Mouse (Mus musculus) neutrophil, adult 5-6 weeks (primary cell): ENCODE data around the gene Ern1. TPM values are rescaled to one million over a fixed set of nuclear protein-coding genes. Genes with fewer than 3 reads are reported as not detected.

Source experiments
- ATAC-seq: fragments of 151-379, 151-347 bp; 2 replicates; pipeline ENCODE4 v1.8.0; 2017; ENCODE audit warnings: mild to moderate bottlenecking, moderate TSS enrichment; ENCODE audit not compliant: insufficient number of reproducible peaks, poor library complexity, low FRiP score, severe bottlenecking; ENCODE audit errors: extremely low read depth
- total RNA-seq: library from RNA; stranded (forward); fragments of 200-1000 nt; gene quantifications from 2 replicates; pipeline ENCODE4 v1.2.3, GENCODE M21; 2017

The Ern1 gene
- total RNA-seq: 18.6 and 23.6 TPM in 2 replicates

DNA sequence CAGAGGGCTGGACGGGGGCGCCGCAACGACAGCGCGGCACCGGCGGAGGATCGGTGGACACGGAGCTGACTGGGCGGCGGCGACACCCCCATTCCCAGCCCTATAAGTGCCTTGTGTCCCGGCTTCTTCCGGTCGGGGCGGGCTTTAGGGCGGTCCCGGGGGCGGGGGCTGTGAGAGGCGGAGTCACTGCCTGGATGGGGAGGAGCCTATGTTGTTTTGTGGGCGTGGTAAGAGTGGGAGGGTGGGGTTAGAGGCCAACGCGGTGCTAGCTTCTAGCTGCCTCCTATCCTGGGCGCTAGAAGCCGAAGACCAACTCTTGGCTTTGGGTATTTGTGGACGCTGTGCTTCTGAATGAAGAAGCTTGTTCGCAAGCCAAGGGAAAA, at the start of gene Ern1:
Ern1 (minus strand) TSS at position 120 of the 383 bp plus-strand sequence.
- peak; percentile 97 for ATAC-seq

DNA sequence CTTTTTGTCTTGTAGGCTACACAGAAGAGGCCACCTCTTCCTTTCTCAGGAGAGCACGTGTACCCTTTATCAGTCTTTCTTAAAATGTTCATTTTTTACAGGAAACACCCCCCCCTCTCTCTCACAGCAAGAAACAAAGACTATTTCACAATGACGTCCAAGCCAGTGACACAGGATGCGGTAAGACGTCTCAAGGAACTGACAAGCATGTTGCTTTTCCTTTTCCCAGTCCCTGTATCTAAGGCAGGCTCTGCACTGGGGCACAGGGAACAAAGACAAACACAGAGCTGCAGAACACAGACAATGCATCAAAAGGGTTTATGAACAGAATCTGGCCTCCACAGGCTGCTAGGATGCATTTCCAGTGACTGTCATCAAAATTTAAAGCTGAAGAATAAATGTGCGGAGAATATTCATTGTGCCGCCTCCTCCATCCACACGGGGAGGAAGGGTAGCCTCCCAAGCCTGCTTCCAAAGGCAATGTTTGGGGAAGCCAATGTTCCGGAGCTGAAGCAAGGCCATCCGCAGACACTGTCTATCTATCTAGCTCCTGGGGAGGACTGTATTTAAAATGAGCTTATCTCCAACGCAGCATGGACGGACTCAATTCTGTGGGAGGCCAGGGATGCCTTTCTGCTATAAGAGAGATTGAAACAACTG, 48.7 kb upstream of the Ern1 start:
- ATAC-seq: peak; percentile 48

DNA sequence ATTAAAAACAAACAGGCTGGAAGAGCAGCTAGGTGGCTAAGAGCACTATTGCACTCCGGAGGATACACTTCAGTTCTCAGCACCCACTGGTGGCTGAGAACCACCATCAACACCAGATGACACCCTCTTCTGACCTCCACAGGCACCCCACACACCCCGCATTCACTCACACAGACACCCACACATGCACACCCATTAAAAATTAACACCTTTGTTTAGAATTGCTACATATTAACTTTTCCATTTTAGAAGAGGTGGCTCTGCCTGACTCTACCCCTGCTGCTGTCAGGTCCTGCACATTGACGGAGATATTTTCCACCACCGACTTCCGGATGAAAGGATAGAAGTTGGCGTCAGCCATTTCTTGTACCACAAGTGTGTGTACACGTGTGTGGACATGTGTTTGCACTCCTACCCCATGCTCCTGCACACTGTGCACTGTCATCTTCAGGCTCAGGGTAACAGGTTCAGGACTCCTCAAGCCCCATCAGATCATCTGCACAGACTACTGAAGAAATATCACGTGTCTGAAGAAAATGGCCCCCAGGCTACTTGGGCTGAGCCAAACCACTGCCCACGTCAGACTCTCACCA, 48.1 kb upstream of the Ern1 start:
- ATAC-seq: no peak

DNA sequence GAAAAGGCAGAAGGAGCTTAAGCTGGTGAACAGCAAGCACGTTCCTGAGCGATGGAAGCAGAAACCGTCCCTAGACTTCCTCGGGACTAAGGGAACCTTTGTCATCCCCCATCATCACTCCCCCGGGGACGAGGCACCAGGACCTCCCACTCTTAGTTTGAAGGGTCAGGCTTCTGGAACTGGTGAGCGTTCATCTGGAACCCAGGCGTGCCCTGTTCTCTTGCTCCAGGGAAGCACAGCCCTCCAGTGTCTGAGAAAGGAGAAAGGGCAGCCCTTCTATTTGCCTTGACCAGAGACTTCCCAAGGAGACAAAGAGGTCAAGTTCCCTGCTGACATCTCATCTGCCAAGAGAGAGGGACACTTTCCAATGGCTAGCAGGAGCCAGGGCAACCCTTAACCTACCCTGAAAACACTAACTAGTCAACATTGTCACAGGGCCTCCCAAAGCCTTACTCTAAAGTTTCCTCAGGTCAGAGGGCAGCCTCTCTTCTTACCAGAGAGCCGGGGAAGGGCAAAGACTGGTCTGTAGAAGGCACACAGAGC, 44.7 kb upstream of the Ern1 start:
- ATAC-seq: no peak

DNA sequence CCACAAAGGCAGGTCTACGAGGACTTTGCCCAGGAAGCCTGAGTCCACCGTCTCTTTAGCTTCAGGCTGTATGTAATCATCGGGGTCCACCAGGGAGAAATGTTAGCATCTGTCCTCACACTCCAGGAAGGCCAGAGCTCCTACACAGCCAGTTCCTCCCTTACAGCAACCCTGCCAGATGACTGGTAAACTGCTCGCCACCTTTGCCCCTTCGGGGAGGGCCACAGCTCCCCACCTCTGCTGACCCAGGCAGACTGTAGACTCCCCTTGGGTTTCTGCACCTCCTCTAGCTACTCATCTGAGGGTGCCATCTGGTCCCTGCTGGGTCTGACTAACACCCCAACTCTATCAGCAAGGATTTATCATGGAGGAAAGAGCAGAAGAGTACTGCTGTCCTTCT, 42.1 kb upstream of the Ern1 start:
- ATAC-seq: no peak

DNA sequence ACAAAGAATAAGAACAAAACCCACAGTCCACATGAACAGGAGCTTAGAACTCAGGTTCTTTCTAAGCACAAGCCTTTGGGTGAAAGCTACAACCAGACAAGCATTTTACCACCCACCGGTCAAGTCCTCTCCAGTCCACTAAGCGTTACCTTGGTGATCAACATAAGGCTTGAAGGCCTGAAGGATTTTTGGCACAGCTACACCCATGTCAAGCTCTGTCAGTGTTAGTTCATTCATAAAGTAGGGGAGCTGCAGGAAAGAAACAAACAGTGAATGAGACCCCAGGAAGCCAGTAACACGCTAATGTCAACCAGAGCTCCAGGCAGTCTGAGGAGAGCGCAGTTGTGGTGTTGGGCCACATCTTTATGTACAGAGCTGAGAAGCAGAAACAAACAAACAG, 41.5 kb upstream of the Ern1 start:
- no peak for ATAC-seq

DNA sequence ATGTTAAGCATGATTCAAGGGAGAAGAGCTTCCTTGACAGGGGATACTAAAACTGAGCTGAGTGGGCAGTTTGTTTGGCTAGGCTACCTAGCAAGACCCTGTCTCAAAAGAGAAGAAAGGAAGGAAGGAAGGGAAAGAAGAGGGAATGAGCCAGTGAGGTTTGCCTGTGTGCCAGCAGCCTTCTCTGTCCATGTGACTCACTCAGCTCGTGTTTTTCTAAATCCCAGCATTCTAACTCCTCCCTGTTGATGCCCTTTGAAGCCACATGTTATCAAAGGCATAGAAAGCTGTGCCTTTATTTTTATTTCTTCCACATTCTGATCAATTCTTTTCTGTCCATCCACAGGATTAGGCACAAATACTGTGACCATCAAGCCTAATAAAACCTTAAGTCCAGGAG, 40.3 kb upstream of the Ern1 start:
- ATAC-seq: no peak

DNA sequence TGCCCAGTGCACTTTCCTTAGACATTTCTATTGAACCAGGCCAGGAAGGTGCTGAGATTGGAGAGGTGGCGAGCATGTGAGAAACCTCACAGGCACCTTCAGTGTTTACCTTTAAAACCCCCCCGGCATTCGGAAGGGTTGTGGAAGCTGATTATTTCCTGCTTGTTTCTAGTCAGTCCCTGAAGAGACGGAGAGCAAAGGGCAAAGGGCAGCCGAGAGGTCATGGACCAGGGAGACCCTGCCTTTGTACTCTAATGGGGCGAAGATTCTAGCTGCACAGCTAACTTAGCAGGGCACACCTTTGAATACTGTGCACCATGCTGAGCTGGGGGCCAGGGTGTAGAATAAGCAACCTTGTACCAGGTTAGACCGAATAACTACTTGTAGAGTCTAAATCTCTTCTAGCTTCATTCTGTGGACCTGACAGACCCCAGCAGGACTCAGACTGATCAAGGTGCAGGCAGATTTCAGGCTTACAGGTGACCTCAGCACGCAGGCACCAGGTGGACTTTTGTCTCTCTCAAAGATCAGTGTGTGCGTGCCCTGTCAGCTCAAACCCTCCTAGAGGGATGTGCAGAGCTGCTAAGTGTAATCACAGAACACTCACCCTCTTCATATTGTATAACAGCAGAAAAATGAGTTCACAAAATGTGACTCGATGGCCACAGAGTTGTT, 39.6 kb upstream of the Ern1 start:
- no peak for ATAC-seq

DNA sequence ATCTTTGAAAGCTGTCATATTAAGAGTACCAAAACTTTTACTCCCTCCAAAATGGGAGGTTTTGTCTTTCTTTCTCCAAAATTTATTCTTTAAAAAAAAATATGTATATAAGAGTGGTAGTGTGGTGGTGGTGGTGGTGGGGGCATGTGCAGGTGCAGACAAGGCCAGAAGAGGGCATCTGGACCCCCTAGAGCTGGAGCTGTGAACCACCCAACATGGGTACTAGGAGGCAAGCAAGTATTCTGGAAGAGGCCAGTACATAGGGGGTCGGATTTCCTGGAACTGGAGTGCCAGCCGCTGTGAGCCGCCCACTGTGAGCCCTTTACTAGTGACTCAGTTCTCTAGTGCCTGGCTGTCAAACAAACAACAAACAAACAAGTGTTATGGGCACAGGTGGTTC, 34.9 kb upstream of the Ern1 start:
- ATAC-seq: no peak

DNA sequence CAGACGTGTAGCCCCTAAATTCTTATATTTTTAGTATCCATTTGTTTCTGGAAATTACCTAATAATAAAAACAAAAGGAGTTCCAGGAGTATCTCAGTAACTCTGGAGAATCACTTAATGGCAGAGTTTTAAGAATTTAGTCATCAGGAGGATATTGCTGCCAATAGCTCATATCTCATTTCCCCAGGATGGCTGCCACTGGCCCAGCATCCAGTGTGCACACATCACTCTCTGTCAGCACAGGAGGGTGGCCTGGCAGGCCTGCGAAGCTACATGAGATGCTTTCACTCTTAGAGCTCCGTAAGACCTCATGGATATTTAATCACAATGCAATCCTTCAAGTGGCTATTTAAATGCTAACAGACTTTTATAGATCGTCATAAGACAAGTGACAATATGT, 34.0 kb upstream of the Ern1 start:
- no peak for ATAC-seq

DNA sequence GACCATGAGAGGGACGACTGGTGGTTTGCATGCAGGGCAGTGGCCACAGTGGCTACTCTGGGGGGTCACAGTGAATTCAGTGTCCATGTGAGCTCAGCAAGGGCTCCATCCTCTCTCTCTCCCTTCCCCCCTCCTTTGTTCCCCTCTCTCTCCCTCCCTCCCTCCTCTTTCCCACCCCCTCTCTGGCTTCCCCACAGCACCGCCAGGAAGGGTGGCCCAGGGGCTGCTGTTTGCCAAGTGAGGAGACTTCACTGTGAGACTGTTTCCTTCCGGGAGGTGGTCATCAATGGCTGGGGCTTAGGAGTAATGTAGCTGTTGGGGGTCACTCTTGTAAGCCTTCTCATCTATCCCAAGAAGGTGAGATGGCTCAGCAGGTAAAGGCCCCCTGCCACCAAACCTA, 32.8 kb upstream of the Ern1 start:
- ATAC-seq: no peak

DNA sequence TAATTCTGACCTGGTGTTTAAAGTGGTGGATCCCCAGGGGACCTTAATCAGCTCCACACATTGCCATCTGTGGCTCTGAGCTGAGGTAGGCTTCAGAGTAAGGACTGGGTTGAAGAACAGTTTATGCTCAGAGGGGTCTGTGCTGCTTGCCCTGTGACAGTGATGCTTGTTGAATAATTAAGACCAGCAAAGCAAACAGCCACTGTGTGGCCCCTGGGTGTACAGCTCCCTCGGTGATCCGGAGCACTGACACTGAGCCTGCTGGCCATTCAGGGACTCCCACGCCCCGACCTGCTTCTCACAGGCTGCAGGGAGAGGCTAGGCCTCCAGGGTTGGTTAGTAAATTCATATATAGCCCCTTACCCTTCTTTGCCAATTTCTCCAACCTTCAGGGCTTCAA, 31.9 kb upstream of the Ern1 start:
- no peak for ATAC-seq

DNA sequence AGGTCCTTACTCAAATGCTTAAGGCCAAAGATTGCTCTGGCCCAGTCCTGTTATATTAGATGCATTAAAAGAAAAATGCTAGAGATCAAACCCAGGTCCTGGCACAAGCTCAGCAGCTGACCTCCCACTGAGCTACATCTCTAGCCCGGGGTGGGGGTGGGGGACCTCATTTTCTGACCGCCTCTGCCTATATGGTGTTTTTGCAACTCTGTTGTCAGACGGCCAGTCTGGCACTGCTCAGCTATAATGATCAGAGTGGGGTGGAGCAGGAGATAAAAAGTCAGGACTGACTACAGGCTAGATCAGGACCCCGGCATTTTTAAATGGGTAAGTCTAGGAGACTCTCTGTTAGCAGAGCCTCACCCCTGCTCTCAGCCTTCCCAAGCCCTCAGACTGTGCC, 30.7 kb upstream of the Ern1 start:
- no peak for ATAC-seq

DNA sequence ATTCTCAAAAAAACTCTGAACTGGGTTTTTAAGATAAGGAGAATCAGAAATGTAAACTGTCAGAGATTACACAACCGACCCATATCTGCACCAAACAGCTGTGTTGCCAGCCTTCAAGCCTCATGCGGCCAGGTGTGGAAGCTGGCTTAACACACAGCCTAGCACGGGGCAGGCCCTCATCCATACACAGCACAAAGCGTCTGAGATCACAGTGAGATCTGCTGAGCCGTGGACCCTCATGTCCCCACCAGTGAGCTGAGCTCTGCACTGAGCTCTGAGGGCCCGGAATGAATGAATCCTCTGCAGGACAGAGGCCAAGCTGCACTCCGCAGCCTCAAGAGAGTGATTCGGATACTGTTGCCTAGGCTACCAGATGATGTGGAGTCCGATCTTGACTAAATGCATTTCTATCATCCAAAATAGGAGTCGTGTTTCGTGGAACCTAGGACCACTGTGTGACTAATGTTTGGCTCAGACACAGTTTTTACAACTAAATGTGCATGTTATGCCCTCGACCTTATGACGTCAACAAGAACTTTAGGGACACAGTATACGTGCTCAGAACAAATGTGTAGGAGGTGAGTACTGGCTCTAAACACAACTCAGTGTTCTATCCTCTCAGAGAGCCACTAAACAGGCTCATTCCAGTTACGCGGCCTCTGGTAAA, 27.6 kb upstream of the Ern1 start:
- no peak for ATAC-seq

DNA sequence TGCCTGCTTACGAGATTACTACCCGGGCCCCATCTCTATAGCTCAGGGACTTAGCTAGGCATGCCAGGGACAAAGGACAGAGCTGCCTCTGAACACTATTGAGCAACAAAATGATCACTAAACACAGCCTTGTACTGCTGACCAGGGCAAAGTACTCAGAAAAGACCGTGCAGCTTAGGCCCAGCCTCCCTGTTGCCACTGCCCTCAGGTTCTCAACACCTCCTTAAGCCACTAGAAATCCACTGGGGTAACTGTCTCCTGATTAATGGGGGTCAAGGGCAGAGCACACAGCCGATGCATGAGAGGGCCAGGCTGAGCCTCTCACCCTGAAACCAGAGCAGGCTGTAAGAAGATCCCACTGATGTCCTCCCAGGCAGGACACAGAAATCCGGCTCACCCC, 26.8 kb upstream of the Ern1 start:
- no peak for ATAC-seq

DNA sequence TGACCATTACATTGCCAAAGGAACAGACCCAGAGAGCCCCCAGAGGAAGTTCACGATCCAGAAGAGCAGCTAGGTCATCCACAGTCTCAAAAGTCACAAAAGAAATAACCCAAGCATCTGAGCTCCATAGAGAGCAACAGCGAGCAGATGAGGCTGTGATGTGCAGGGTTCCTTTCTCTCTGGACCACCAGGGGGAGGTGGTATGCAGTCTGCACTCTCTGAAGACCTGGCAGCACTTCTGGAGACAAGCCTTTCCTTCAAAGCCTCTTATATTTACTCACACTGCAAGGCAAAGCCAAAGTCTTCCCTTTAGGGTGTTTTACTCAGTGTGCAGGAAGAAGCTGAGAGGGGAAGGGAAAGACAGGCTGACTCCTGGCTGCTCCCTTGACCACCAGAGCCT, 25.5 kb upstream of the Ern1 start:
- ATAC-seq: peak; percentile 39; the same call in 1 of the 2 replicates

DNA sequence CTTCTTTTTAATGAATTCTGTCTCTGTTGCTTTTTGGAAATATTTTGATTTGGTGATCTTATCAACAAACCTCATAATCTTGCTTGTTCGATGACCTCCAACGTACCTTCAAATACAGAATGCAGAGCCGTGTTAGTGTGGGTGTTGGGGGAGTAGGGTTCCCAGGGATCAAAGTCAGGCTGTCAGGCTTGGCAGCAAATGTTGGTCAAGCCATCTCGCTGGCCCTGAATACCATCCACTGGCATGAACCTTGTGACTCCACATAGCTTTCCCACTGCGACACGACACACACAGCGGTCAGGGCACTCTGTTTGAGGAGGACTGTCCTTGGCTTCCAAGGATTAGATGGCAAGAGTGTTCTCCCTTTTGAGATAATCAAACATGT, 24.3 kb upstream of the Ern1 start:
- ATAC-seq: no peak

DNA sequence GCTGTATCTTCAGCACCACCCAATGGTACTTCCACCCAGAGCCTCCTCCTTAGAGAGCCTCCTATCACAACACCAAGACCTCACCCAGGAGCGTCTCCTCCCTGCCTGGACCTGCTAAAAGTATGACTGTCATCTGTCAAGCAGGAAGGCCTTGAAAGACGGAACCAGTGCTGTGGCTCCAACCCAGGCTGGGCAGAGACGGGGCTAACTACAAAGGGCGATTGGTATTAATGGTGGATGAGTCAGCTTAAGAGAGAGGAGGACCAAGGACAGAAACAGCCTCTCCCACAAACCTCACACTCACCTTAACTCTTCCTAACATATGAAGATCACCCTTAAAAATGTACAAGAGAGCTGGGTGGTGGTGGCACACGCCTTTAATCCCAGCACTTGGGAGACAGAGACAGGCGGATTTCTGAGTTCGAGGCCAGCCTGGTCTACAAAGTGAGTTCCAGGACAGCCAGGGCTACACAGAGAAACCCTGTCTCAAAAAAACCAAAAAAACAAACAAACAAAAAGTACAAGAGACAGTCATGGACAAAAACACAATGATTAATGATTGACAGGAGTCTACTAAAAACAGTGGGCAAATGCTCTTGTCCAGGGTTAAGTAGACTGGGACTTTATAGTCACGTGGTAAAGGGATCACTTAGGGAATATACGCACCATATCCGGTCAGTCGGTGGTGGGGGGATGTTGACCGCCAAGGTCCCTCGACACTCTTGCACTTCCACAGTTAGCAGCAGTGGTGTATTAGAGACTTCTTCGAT, 23.8 kb upstream of the Ern1 start:
- ATAC-seq: no peak

DNA sequence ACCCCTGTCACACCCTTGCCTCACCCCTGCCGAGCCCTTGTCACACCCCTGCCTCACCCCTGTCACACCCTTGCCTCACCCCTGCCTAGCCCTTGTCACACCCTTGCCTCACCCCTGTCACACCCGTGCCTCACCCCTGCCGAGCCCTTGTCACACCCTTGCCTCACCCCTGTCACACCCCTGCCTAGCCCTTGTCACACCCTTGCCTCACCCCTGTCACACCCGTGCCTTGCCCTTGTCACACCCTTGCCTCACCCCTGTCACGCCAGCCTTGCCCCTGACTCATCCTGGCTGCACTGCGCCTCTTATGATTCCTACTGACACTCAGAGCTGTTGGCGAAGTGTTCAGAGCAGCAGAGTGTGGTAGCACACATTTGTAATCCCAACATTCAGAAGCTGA, 20.0 kb upstream of the Ern1 start:
- ATAC-seq: no peak
